Mouse (Mus musculus): ENCODE measurements at regions not wholly inside any gene's neighbourhood (a gene's known extent, or its start where the extent isn't known, plus 50 kb on each side); places are given as distances from the start of the nearest gene placed in this dataset.
A peak's percentile ranks its signal among the peaks of the same experiment; 100 is the strongest.

DNA sequence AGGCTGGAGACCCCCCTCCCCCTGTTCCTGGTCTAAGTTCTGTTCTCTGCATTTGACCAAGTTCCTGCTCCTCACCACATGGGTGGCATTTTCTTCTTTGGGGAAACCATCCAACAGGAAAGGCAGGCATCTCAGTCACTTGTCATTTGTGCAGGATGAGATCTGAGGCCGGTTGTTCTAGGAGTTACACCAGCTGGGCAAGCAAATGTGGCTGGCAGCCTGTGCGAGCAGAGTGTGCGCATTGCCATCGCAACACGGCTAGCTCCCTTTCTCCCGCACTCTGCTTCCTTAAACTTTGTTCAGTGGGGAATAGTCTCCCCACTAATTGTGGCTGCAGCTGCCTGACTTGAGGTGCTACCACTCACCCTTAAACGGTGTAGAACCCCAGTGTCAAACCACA lies 104.7 kb upstream of the Kif2a start:
- DNase-seq, result no peak

DNA sequence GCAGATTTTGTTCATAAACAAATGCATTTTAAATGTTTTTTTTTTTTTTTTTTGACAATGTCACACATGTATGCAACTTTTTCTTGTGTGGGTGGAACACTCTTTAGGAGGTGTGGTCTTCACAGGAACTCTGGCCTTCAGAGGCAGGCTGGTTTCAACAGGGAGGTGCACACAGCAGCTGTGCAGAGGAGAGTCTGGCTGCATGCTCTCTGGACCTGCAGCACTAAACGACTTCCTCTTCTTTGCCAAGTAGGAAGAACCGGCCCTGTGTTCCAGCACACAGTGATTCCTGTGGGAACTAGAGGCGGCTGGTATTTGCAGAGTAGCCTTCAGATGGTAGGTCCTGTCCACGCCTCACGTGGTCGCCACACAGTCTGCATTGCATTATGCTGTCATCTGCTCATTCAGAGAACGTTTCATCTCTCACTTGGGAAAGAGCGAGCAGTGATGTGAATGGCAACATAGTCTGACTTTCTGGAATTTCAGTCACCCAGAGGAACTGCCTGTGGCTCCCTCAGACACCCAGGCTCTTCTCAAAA lies 102.3 kb upstream of the Kif2a start:
- no peak for DNase-seq

DNA sequence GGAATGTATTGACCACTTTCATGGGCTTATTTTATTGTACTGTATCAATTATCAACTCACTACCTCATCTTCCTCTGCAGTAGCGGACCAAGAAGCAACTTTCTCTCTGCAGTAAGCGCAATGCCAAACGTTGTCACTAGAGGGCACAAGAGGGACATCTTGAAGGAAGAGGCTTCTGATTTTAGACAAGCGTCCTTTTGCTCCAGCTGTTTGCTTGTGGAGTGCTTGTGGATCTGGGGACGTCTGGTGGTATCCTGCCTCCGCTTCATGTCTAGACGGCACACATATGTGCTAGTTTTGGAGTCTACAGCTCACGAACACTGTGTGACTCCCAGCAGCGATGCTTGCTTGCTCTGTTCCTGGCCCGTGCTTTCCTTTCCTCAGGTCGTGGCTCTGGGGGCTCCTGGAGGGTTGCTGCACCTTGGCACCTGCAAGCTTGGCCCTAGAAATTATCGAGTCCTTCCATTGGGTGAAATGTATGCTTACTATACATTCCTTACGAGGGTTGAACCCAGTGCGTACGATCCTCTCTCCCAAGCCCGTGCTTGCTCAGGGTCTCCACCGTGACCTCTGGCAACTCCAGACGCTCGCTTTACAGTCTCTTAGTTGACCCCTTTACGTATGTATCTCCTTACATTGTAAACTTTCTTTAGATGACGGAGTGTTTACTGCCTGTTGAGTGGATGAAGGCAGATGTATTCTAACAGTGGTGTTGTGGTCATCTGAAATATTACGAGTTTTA lies 92.2 kb upstream of the Kif2a start:
- peak; percentile 90 for DNase-seq

DNA sequence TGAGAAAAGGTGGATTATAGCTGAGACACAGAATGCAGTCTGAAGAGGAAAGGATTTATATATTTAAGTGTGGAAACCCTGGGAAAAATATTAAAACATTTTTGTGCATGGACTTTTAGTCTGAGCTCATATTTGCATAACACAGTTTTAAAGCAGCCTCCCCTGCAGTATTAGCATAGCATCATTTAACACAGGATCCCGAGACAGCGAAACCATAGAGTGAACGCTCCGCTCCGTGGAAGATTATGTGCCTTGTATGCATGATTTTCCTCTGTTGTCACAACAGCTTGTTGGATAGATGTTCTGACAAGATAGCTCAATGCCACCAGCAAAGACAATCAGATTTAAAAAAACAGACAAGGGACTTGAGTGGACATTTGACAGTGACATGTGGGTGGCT lies 86.1 kb upstream of the Kif2a start:
- no peak for DNase-seq

DNA sequence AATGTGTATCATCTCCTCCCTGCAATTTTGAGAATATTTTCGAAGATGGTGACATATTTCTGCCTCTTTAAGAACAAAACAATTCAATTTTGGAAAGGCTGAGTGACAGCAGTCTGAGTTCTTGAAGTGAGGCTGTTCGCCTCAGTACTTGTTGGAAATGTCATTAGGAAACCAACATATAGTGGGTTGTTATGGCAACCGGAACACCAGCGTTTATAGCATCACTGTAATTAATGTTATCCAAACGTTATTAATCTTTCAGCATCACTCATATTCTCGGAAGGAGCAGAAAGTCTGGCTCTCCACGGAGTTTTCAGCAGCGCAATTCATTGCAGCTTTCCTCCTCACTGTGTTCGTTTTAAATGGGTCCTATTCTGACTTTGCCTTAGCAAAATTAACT lies 85.6 kb upstream of the Kif2a start:
- DNase-seq, result no peak

DNA sequence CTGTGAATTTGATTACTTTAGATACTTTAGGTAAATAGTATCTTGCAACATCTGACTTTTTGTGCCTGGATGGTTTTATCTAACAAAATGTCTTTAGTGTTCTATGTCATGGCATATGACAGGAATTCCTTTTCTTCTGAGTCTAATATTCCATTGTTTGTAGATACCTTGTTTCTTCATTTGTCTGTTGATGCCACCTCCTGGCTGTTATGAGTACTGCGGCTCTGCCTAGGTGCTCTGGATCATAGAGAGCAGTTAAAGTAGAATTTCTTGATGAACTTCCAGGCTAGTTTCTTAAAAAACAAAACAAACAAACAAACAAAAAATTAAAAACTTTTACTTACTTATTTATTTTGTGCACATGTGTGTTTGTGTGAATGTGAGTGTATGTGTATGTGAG lies 83.6 kb upstream of the Kif2a start:
- DNase-seq, result peak; percentile 66

DNA sequence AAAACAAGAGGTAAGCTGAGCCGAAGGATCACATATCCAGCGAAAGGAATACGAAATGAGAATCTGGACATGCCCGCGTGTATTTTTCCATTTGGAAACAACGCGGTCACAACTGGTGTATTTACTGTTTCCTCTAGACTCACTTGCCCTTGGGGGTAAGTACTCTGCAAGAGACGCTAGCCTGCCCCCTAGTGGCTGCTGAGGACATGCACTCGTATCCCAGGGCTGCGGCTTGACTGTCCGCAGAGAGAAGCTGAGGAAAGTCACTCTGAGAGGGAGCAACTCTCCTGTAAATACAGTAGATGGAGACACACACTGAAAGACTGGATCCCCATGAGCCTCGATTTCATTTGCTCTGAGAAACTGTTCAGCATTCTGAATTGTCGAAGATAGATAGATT lies 79.7 kb upstream of the Kif2a start:
- peak; percentile 93 for DNase-seq

DNA sequence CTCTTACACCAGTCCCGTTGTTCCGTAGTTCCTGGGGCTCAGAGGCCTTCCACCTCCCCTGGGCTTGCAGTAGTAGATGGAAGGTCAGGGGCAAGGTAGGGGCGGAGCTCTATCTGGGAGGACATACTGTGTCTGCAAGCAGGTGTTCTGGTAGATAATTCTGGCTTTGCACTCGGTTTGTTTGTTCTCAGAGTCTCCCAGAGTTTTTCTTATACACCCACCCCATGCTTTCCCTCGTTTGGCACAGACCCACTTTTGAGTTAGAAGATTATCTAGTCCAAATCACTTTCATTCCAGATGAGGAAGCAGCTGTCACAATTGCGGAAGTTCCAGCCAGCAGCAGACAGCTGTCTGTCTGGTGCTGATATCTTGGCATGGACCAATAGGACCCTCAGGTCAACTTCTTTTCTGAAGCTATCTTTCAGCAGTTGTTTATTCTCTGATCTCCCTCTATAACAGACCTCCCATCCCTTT lies 79.0 kb upstream of the Kif2a start:
- no peak for DNase-seq

DNA sequence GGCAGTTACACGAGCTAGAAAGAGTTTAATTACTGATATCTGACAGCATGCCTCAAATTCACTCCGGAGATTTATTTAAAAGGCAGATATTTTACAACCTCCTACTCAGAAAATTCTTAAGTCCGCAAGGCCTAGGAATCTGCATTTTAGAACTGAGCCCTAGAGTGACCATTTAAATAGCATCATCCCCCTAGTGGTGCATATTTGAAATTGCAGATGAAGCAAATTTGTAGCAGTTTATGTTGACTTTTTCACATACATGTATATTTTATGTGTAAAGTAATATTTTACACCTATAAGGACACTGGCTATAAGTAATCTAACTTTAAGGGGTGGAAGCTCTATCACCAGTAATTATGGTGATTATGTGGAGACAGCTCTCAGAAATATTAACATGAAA lies 78.2 kb upstream of the Kif2a start:
- DNase-seq, result no peak

DNA sequence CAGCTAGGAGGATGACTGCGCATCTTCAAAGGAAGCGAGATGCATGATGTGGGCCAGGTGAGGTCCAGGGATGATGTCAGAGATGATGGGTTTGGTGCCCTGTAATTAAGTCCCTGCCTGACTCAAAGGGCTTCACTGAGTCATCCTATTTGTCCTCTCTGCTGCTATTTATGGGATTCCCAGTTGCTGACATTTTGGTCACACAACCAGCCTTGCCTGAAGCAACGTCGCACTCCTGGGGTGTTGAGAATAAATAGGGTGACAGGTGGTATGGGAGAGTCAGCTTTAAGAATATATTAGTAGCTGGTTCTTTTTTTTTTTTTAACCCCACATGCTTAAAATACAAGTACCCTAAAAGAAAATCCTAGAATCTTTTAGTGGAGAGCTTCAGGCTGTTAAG lies 75.1 kb upstream of the Kif2a start:
- no peak for DNase-seq

DNA sequence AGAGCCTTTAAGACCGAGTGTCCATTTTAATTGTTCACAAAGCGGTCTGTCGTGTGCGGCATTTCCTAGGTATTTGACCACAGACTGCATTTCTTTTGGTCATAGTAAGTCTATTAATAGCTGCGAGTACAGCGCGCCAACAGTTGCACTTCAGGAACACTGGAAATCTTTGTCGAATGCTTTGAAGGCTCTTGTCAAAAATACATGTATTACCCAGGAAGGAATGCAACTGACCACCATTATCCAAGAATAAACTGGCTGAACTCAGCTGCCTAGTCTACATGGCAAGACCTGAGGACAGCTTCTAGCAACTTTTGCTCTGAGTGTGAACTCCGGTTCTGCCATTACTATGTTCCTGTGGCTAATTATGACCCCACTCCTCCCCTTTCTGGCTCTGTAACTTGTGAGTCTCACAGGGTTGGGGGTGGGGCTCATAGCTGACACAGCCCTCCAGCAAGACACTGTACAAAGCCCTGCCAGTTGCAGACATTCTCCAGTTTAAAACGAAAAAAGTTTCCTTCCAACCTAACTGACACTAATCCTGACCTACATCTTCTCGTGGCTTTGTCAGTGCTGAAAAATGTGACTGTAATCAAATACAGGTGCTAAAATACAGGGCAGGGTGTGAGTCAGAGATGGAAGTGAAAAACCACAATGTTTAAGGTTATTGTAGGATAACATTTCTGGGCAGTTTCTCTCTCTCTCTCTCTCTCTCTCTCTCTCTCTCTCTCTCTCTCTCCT lies 73.2 kb upstream of the Kif2a start:
- DNase-seq, result peak; percentile 55

DNA sequence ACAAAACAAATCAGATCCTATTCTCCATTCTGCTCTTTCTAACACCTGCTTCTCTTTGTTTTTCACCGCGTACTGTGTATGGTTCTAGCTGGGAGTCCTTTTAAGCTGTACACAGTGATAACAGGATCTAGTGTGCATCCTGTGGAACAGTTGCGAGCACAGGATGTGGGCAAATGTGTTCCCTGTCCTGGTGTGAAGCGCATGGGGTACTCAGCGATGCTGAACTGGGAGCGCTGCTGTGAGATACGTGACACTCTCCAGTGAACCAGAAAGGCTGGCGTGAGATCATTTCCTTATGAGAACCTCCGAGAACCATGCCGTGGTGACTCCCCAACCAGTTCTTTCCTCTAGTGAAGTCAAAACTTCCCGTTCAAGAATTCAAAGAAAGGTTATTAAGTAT lies 72.6 kb upstream of the Kif2a start:
- peak; percentile 20 for DNase-seq

DNA sequence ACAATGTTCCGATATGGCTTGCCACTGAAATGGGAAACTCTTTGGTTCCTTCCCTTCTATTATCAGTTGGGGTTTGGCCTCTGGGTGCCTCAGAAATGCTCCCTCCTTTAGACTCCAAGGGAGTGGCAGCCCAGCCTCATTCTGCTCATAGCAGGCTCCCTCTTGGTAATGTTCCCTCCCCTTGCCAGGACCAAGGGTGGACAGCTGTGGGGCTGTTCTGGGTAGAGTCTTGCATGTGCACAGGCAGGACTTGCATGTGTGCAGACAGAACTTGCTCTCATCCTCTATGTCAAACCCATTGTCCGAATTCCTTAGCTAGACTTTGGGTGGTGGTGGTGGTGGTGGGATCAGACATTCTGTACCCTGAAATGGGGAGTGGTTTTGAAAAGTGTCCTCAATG lies 71.8 kb upstream of the Kif2a start:
- DNase-seq, result no peak

DNA sequence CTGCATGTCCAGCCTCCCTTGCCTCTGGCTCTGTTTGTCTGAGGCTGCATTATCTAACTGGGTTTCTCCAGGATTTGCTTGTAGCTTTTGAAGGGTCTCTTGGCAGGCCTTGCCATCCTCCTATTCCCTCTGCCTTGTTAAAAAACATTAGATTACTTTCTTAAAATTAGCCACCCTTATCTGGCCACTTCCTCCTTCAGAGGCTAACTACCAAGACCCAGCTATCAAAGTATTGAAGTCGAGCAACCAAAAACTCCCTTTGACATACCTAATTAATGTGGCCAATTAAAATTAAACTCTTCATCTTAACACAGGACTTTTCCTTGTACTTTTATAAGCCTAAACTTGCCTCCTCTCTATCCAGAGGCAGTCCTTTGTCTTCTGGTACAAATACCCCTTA lies 66.3 kb upstream of the Kif2a start:
- DNase-seq, result no peak

DNA sequence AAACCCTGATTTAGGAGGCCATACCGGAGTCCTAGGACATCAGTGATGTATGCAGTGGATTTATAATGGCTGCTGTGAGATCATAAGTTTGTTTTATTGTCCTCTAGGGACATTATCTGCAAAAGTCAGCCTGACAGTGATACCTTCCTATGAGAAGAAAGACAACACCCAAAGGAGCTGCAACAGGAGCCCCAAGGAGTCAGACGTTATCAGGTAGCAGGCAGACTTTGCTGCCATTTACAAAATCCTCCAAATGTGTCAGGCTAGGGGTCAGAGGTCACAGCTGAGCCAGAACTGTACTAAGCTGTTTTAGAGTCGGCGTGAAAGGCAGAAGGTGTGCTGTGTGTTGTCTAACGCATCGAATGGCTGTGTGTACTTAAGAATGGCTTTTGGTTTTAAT lies 65.4 kb upstream of the Kif2a start:
- DNase-seq, result no peak

DNA sequence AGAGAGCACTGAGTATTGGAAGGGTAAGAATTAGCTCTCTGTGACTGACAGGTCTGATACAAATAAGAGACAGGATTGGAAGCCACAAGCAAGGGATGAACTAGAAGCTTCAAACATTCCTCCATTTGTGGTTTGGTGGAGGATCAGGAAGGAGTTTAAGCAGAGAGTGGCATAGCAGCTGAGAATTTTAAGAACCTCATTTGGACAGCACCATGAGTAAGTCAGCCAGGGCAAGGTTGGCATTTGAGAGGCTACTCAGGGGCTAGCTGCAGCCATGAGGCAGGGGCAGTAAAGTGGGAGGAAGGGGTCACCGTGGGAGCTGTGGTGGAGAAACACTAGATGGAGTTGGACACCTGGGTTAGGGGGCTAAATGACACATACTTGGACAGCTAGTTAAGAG lies 56.2 kb upstream of the Kif2a start:
- no peak for DNase-seq

DNA sequence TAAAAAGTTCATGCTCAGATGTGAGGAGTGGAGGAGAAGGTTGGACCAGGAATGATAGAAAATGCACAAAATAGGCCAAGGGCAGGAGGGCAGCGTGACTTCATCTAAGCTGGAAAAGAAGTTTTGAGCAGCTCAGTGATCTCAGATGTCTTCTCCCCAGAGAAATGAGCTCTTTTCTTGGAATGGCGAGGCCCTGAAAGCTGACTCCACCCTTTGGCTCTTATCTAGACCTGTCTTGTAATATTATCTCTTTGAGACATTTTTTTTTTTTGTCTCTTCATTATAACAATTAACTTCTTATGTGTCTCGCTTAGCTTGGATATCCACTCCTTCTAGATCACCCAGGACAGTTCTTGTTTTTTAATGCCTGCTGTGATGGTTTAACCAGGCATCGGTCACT lies 53.0 kb upstream of the Kif2a start:
- DNase-seq, result no peak

DNA sequence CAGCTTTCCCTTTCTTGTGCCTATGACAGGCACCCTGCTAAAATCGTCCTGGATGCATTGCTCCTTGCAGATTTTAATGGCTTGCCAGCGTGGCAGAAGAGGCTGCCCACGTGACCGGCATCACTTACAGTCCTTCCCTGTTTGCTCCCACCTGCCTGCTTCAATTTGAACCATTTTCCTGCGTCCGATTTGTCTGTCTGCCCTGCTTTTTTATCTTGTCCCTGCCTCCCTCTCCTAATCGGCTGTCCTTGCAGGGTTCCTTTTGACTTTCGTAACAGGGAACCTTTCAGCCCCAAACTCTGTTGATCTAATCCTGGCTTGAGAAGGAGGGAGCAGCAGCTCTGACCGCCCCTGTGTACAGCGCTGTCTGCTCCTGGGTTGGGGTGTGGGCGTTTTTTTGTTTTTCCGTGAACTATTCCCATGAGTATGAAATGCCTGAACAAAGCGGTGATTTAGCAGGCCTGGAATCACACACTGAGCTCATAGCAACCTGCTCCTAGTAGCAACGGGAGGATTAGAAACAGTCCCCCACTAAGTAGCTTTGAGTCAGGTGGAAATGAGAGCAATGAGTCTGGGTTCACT lies 51.2 kb upstream of the Kif2a start:
- peak; percentile 17 for DNase-seq

DNA sequence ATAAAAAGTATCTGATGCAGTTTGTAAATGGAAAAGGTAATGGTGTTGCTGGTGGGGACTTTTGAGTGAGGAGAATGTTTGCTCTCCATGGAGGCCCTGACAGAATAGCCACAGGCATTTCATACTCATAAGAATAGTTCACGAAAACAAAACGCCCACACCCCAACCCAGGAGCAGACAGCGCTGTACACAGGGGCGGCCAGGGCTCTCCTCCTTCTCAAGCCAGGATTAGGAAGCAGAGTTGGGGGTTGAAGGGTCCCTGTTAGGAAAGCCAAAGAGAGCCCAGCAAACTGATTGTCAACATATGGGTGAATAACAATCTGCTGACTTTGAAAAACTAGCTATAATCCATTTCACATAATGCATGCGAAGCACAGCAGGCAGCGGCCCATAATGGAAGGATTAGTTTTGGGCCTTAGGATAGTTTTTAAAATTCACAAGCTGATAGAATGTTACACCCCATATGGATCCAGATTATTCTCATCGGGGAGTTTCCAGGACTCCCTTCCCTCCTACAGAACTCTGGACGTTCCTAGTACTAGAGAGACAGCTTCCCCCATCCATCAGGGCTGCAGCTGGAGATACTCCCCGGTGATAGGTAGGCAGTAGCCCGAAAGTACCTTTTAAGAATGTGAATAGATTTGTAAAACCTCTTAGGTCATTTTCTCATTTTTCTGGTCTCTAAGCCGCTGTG lies 50.6 kb upstream of the Kif2a start:
- DNase-seq, result no peak
